Mouse (Mus musculus) hindlimb bud, embryonic 11.5 days (tissue): ENCODE data around the gene Olfr955.

Source experiments
- DNase-seq: peaks from one replicate; pipeline ENCODE4 v3.0.0-alpha.2; 2012; ENCODE audit warnings: low read depth, low spot score; ENCODE audit errors: extremely low spot score

Gene Olfr955

GRCm38 (mm10) chr9:39471844-39472243 lies at the start of gene Olfr955:
Olfr955 (minus strand) TSS chr9:39471944.
- DNase-seq = no peak

DNA sequence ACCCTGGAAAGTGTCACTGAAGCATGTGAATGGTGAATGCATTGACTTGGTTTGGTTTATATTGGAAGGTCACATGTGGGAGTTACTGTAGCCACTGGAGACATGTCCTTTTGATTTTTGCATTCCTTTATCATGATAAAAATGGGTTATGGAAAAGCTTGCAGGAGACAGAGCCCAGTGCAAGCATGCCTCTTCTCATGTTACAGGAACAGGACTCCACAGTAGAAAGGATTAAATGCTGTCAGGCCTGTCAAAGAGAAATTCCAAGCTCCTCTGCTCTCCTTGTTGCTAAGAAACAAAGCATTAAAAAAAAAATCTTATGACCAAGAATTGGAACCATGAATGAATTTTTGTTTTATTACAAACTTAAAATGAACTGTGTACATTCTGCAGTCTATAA lies 46.9 kb upstream of the Olfr955 start:
- no peak for DNase-seq

GRCm38 (mm10) chr9:39515531-39515930 lies 43.8 kb upstream of the Olfr955 start, which contains the start of gene Olfr957:
Olfr957 (minus strand) TSS chr9:39515809.
- DNase-seq = no peak

DNA sequence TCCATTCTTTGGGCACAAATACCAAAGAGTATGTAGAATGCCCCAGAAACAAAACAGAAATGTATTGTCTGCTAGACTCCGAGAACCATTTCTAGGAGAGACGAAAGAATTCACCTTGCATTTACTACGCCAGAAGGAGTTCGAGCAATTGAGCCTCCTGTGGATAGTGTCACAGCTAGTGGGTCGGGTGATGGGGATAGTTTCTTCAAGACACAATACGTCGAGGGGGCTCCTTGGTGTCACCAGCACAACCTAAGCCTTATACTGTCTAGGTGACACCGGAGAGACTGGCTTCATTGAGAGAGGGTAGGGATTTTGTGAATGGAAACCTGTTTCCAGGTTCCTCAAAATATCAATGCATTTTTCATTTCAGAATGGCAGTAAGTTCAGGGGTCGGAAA lies 37.7 kb upstream of the Olfr955 start:
- no peak for DNase-seq

GRCm38 (mm10) chr9:39508998-39509397 lies 37.3 kb upstream of the Olfr955 start:
- no peak for DNase-seq

DNA sequence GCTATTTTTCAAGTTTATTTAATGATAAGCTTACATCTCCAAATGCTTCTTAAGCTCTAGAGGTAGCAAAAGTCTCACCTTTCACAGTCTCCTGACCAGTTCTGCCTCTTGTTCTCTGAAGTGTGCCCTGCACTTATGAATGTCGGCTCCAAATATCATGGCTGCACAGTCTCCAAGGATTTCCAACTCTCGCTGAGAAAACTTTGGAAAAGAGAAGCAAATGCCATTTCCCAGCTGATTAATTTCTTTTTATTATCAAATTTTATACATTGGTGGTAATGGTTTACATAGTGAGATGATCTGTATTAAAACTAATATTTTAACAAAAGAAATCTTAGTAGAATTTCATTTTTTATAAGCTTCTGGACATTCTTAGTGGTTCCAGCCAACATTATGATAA lies 22.2 kb upstream of the Olfr955 start, which contains the start of gene Olfr44:
Gene Olfr44, minus strand, starts transcription at position 101 of the 400 bp plus-strand sequence.
- no peak for DNase-seq

- DNase-seq = no peak
These were observed 15.3 kb downstream of the Olfr955 start, which contains the start of gene Olfr954 for GRCm38 (mm10) chr9:39456401-39456800. Olfr954 (plus strand) TSS chr9:39456701.

DNA sequence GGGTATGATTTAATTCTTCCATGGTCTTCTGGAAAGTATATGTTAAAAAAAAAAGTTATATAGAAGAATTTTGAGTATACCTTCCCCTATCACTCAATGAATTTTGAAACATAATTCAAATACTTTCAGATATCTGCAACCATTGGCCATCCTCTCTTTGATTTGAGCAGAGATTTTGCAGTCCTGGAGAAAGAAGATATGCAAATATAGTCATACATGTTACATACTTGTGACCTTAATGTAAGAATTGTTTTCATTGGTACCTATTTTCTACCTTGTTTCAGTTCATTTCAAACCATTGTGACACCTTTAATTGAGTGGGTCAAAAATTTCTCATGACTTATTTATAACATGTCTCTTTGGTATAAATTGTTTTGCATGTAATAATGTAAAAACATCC lies 44.7 kb downstream of the Olfr955 start, which contains the start of gene Olfr952:
Gene Olfr952, minus strand, starts transcription at position 101 of the 400 bp plus-strand sequence.
- no peak for DNase-seq
